Mouse (Mus musculus): Measurements from ENCODE around the gene Gm15097.
"Not testable (repeated sequence)": the region's sequence is repeated elsewhere in the genome, so short reads cannot be mapped to it uniquely, and the experiment has no call there.

GRCm38 (mm10) chrX:149784173-149784572 is at the start of gene Gm15097:
- not testable (repeated sequence) for TF ChIP-seq CTCF (IDR thresholded peaks at IDR 0.05; ENCODE audit: low read depth, low read length); POLR2A (IDR thresholded peaks at IDR 0.05; ENCODE audit: borderline replicate concordance, low read depth, low read length)

Data from bone marrow macrophage, adult 2 months (primary cell).